Mouse (Mus musculus): ENCODE measurements at regions not wholly inside any gene's neighbourhood (a gene's known extent, or its start where the extent isn't known, plus 50 kb on each side); places are given as distances from the start of the nearest gene placed in this dataset.

DNA sequence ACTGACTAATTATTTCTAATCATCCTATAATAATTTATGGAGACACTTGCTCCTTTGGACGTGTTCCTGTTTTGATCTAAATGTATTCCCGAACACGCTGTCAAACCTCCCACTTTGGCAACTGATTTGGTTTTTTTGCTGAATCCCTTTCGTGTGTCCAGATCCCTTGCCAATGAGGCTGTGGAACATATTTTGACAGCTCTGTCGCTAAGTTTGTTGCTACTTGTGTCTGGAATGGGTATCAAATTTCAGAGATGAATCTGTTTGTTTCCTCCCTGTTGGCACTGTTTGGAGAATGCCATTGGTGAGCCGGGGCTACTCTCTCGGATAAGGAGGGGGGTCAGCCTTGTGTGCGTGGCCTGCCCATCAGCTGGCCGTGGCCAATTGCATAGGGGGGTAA lies 277.2 kb upstream of the Tshz3 start:
- Histone ChIP-seq H3K9me3 (ENCODE audit: control insufficient read depth, low read length) (no peaks in the 10 kb centered on the region), H3K27ac (ENCODE audit: low read depth, low read length) (no peak overlapping the region), H3K36me3 (ENCODE audit: control insufficient read depth, insufficient read depth, low read length) (no peaks in the 10 kb centered on the region), H3K4me2 (ENCODE audit: low read depth, low read length, severe bottlenecking) (no peak overlapping the region), H3K4me1 (replicated peaks; ENCODE audit: control insufficient read depth, insufficient read depth, low read length) (no peaks in the 10 kb centered on the region), H3K4me3 (ENCODE audit: low read depth, low read length) (no peak overlapping the region), H3K27me3 (ENCODE audit: control insufficient read depth, insufficient read depth, low read length) (no peaks in the 10 kb centered on the region), H3K9ac (ENCODE audit: low read length) (no peak overlapping the region)
- ATAC-seq (replicated peaks; ENCODE audit: low FRiP score) (no peak), DNase-seq (ENCODE audit: low spot score) (no peak)
- WGBS: 83% methylated on average over 9 of the region's 9 CpGs

DNA sequence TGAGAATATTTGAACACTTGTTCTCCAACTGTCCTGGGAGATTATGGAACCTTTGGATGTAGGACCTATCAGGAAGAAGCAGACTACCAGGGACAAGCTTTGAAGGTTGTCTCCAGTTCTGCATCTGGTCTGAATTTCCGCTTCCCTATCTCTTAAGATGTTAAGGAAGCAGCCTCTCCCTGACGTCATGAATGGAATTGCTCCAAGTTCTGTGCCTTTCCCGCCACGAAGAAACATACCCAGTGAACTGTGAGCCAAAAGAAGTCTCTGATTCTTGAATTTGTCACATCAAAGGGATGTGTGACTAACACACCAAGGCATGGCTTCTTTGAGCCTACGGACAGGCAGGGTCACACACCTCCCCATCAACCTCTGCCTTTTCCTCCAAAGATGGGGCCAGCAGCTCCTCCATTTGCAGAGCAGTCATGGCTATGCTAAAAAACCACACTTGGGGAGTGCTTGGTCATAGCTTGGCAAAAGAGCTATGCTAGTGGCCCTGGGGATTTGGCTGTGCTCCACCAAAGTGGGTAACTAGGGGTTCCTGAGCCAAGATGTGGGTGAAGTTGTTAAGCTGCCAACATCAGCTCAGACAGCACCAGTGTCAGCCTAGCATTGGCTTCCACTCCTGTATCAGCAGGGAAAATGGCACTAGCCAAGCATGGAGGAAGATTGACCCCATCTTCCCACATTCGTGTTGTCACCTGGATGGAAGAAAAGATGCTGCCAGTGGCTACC lies 248.6 kb upstream of the Tshz3 start:
- Histone ChIP-seq H3K9ac (ENCODE audit: low read length) (no peak overlapping the region), H3K9me3 (ENCODE audit: control insufficient read depth, low read length) (no peaks in the 10 kb centered on the region), H3K36me3 (ENCODE audit: control insufficient read depth, insufficient read depth, low read length) (no peaks in the 10 kb centered on the region), H3K27ac (ENCODE audit: low read depth, low read length) (no peak overlapping the region), H3K27me3 (ENCODE audit: control insufficient read depth, insufficient read depth, low read length) (no peaks in the 10 kb centered on the region), H3K4me2 (ENCODE audit: low read depth, low read length, severe bottlenecking) (no peak overlapping the region), H3K4me1 (replicated peaks; ENCODE audit: control insufficient read depth, insufficient read depth, low read length) (no peaks in the 10 kb centered on the region), H3K4me3 (ENCODE audit: low read depth, low read length) (no peak overlapping the region)
- DNase-seq (ENCODE audit: low spot score) (no peak), ATAC-seq (replicated peaks; ENCODE audit: low FRiP score) (no peak)
- 83% methylated on average over 6 of the region's 6 CpGs for WGBS

DNA sequence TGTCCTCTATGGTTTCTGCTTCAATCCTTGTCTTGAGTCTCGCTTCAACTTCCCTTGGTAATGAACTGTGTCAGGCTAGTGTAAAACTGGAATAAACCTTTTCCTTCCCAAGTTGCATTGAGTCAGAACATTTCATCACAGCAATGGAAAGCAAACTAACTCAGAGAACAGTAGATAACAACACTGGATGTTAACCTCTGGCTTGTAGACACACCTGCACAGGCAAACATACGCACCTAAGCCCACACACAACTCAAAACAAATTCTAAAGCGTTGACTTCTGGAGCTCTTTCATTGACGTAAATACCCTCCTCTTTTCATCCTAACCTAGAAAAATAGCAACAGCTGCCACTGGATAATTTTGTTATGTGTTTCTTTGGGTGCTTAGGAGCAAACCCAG lies 244.1 kb upstream of the Tshz3 start:
- Histone ChIP-seq H3K27me3 (ENCODE audit: control insufficient read depth, insufficient read depth, low read length) (no peaks in the 10 kb centered on the region), H3K27ac (ENCODE audit: low read depth, low read length) (no peak overlapping the region), H3K9me3 (ENCODE audit: control insufficient read depth, low read length) (no peaks in the 10 kb centered on the region), H3K4me3 (ENCODE audit: low read depth, low read length) (no peak overlapping the region), H3K4me2 (ENCODE audit: low read depth, low read length, severe bottlenecking) (no peak overlapping the region), H3K4me1 (replicated peaks; ENCODE audit: control insufficient read depth, insufficient read depth, low read length) (no peaks in the 10 kb centered on the region), H3K9ac (ENCODE audit: low read length) (no peak overlapping the region), H3K36me3 (ENCODE audit: control insufficient read depth, insufficient read depth, low read length) (no peaks in the 10 kb centered on the region)
- no peak for DNase-seq (ENCODE audit: low spot score)
- 91% methylated on average over 4 of the region's 4 CpGs for WGBS
- ATAC-seq (replicated peaks; ENCODE audit: low FRiP score): no peak

DNA sequence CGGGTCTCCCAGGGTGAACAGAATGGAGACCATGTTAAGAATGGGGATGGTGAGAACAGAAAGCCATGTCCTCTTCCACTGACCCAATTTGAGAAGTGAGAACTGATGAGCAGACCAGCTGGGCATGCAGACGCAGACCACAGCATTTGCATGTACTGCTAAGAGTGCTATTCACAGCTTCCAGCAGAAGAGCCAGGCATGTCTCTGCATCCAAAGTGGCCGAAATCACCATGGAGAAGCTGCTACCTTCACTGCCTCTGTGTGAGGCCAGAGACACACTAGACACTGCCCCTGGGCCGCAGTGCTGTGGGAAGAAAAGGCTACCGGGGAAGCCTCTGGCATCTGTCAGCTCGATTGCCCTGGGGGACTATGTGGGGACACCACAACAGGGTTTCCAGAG lies 241.8 kb upstream of the Tshz3 start:
- Histone ChIP-seq H3K27me3 (ENCODE audit: control insufficient read depth, insufficient read depth, low read length) (no peaks in the 10 kb centered on the region), H3K36me3 (ENCODE audit: control insufficient read depth, insufficient read depth, low read length) (no peaks in the 10 kb centered on the region), H3K27ac (ENCODE audit: low read depth, low read length) (no peak overlapping the region), H3K4me1 (replicated peaks; ENCODE audit: control insufficient read depth, insufficient read depth, low read length) (no peaks in the 10 kb centered on the region), H3K4me3 (ENCODE audit: low read depth, low read length) (no peak overlapping the region), H3K9ac (ENCODE audit: low read length) (no peak overlapping the region), H3K9me3 (ENCODE audit: control insufficient read depth, low read length) (no peaks in the 10 kb centered on the region), H3K4me2 (ENCODE audit: low read depth, low read length, severe bottlenecking) (no peak overlapping the region)
- DNase-seq (ENCODE audit: low spot score) (no peak), ATAC-seq (replicated peaks; ENCODE audit: low FRiP score) (no peak)
- WGBS: 84% methylated on average over 6 of the region's 6 CpGs

DNA sequence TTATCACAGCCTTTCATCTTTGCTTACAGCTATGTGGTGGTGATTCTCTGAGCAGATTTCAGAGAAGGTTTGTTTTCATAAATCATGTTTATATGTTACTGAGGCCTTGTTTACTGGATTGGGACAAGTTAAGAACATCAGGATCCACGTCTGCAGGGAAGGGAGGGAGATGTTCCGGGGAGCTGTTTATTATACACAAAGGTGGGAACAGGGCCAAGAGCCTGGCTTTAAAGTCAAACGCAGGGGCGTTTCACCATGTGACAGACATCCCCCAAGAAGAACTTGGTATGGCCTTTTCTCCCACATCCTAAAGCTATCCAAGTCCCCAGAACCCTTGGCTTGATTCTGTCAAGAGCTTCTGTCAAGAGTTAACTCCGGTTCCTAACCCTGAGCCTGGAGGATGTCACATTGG lies 235.5 kb upstream of the Tshz3 start:
- no peak overlapping the region for H3K27ac ChIP-seq (ENCODE audit: low read depth, low read length)
- H3K4me2 ChIP-seq (ENCODE audit: low read depth, low read length, severe bottlenecking): no peak overlapping the region
- no peaks in the 10 kb centered on the region for H3K27me3 ChIP-seq (ENCODE audit: control insufficient read depth, insufficient read depth, low read length)
- no peaks in the 10 kb centered on the region for H3K4me1 ChIP-seq (replicated peaks; ENCODE audit: control insufficient read depth, insufficient read depth, low read length)
- DNase-seq (ENCODE audit: low spot score) (no peak), ATAC-seq (replicated peaks; ENCODE audit: low FRiP score) (no peak)
- H3K9me3 ChIP-seq (ENCODE audit: control insufficient read depth, low read length): no peaks in the 10 kb centered on the region
- 86% methylated on average over 5 of the region's 5 CpGs for WGBS
- H3K9ac ChIP-seq (ENCODE audit: low read length): no peak overlapping the region
- no peak overlapping the region for H3K4me3 ChIP-seq (ENCODE audit: low read depth, low read length)
- H3K36me3 ChIP-seq (ENCODE audit: control insufficient read depth, insufficient read depth, low read length): no peaks in the 10 kb centered on the region

DNA sequence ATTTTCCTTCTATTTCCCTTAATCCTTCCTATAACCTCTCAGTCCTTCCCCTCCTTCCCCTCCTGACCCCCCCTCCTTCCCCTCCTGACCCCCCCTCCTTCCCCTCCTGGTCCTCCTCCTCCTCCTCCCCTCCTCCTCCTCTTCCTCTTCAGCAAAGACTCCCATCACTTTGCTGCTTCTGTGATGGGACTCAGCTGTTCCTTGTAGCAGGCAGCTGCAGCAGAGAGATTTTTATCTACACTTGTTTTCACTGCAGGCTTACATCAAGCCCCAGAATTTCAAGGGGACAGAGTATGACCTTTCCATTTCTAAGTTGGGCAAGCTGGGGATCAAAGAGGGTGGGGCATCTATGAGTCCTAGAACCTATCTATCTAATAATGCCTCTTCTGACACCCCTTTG lies 228.5 kb upstream of the Tshz3 start:
- Histone ChIP-seq H3K4me3 (ENCODE audit: low read depth, low read length) (no peak overlapping the region), H3K27me3 (ENCODE audit: control insufficient read depth, insufficient read depth, low read length) (no peaks in the 10 kb centered on the region), H3K36me3 (ENCODE audit: control insufficient read depth, insufficient read depth, low read length) (no peaks in the 10 kb centered on the region), H3K4me1 (replicated peaks; ENCODE audit: control insufficient read depth, insufficient read depth, low read length) (no peaks in the 10 kb centered on the region), H3K9ac (ENCODE audit: low read length) (no peak overlapping the region), H3K27ac (ENCODE audit: low read depth, low read length) (no peak overlapping the region), H3K4me2 (ENCODE audit: low read depth, low read length, severe bottlenecking) (no peak overlapping the region), H3K9me3 (ENCODE audit: control insufficient read depth, low read length) (no peaks in the 10 kb centered on the region)
- ATAC-seq (replicated peaks; ENCODE audit: low FRiP score): no peak
- no peak for DNase-seq (ENCODE audit: low spot score)

DNA sequence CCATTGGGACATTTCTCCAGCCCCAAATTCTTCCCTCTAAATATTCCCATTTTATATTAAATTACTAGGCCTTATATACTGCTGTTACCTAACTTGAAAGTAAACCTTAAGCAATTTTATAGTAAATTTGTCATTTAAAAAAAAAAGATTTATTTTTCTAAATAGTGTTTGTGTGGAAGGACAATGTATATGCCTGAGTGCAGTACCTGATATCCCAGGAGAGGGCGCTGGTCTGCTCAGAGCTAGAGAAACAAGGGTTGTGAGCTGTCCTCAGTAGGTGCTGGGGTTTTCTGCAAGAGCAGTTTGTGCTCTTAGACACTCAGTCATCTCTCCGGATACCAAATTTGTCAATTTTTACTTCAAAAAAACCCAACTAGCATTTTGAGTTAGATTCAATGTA lies 224.4 kb upstream of the Tshz3 start:
- H3K27ac ChIP-seq (ENCODE audit: low read depth, low read length): no peak overlapping the region
- no peaks in the 10 kb centered on the region for H3K9me3 ChIP-seq (ENCODE audit: control insufficient read depth, low read length)
- 77% methylated on average over 2 of the region's 2 CpGs for whole genome bisulfite sequencing
- no peak overlapping the region for H3K4me3 ChIP-seq (ENCODE audit: low read depth, low read length)
- ATAC-seq (replicated peaks; ENCODE audit: low FRiP score): no peak
- H3K36me3 ChIP-seq (ENCODE audit: control insufficient read depth, insufficient read depth, low read length): no peaks in the 10 kb centered on the region
- no peak overlapping the region for H3K4me2 ChIP-seq (ENCODE audit: low read depth, low read length, severe bottlenecking)
- no peaks in the 10 kb centered on the region; the same call in 1 of the 2 replicates for H3K4me1 ChIP-seq (replicated peaks; ENCODE audit: control insufficient read depth, insufficient read depth, low read length)
- DNase-seq (ENCODE audit: low spot score): no peak
- no peak overlapping the region for H3K9ac ChIP-seq (ENCODE audit: low read length)
- H3K27me3 ChIP-seq (ENCODE audit: control insufficient read depth, insufficient read depth, low read length): no peaks in the 10 kb centered on the region

DNA sequence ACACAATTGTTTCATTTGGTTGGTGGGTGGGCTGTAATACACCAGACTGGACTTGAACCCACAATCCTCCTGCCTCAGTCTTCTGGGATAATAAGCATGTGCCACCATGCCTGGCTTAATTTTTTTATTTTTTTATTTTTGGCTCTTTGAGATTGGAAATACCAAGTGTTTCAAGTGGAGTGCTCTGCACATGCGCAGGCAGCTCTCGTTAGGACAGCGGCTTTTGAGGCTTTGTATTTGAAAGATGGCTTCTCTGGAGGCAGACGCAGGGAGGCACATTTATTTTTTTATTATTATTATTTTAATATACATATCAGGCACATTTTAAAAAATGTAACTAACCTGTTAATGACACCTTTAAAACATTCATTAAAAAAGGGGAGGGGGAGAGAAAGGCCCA lies 221.5 kb upstream of the Tshz3 start:
- H3K4me2 ChIP-seq (ENCODE audit: low read depth, low read length, severe bottlenecking): peak overlapping the region; percentile 34; the same call in 1 of the 2 replicates
- ATAC-seq (replicated peaks; ENCODE audit: low FRiP score) (no peak), DNase-seq (ENCODE audit: low spot score) (no peak)
- no peaks in the 10 kb centered on the region for H3K36me3 ChIP-seq (ENCODE audit: control insufficient read depth, insufficient read depth, low read length)
- 63% methylated on average over 4 of the region's 4 CpGs for WGBS
- no peak overlapping the region for H3K9ac ChIP-seq (ENCODE audit: low read length)
- H3K27me3 ChIP-seq (ENCODE audit: control insufficient read depth, insufficient read depth, low read length): no peaks in the 10 kb centered on the region
- no peak overlapping the region for H3K27ac ChIP-seq (ENCODE audit: low read depth, low read length)
- H3K4me1 ChIP-seq (replicated peaks; ENCODE audit: control insufficient read depth, insufficient read depth, low read length): no peaks in the 10 kb centered on the region; the same call in 1 of the 2 replicates
- no peak overlapping the region for H3K4me3 ChIP-seq (ENCODE audit: low read depth, low read length)
- H3K9me3 ChIP-seq (ENCODE audit: control insufficient read depth, low read length): no peaks in the 10 kb centered on the region
